Mouse (Mus musculus) midbrain, embryonic 16.5 days (tissue): ENCODE measurements around the gene Pou2f1. TPM values are rescaled to one million over a fixed set of nuclear protein-coding genes. Genes with fewer than 3 reads are reported as not detected.

Source experiments
- ATAC-seq: fragments of 200-750 bp; cut with Nextera tagmentation; 2 replicates; pipeline ENCODE4 v1.8.0; 2017; ENCODE audit warnings: moderate TSS enrichment
- H3K27ac ChIP-seq: fragments of 300-500 bp; sonication (generic); 2 replicates; pipeline ENCODE4 v1.5.1; 2014; ENCODE audit warnings: mild to moderate bottlenecking, low read length, mixed read lengths
- H3K27me3 ChIP-seq: fragments of 300-500 bp; sonication (generic); 2 replicates; pipeline ENCODE4 v1.6.1; 2014; ENCODE audit warnings: low read depth, low read length, mixed read lengths; ENCODE audit not compliant: control insufficient read depth, insufficient read depth
- H3K36me3 ChIP-seq: fragments of 300-500 bp; sonication (generic); 2 replicates; pipeline ENCODE4 v1.6.1; 2014; ENCODE audit warnings: mild to moderate bottlenecking, low read length, moderate library complexity, mixed read lengths; ENCODE audit not compliant: control insufficient read depth, insufficient read depth
- H3K4me1 ChIP-seq: fragments of 300-500 bp; sonication (generic); 2 replicates; pipeline ENCODE4 v1.6.1; 2014; ENCODE audit warnings: mild to moderate bottlenecking, low read length, mixed read lengths; ENCODE audit not compliant: control insufficient read depth, insufficient read depth
- H3K4me2 ChIP-seq: fragments of 300-500 bp; sonication (generic); 2 replicates; pipeline ENCODE4 v1.6.1; 2014; ENCODE audit warnings: mild to moderate bottlenecking, low read length, mixed read lengths
- H3K4me3 ChIP-seq: fragments of 300-500 bp; sonication (generic); 2 replicates; pipeline ENCODE4 v1.5.1; 2014; ENCODE audit warnings: low read depth, mild to moderate bottlenecking, low read length, moderate library complexity, mixed read lengths
- H3K9ac ChIP-seq: fragments of 300-500 bp; sonication (generic); 2 replicates; pipeline ENCODE4 v1.6.1; 2014; ENCODE audit warnings: low read depth, low read length, mixed read lengths
- H3K9me3 ChIP-seq: fragments of 300-500 bp; sonication (generic); replicated peaks from 2 replicates; pipeline ENCODE4 v1.6.1; 2014; ENCODE audit warnings: mild to moderate bottlenecking, low read length, mixed read lengths; ENCODE audit not compliant: control insufficient read depth, poor library complexity, severe bottlenecking
- WGBS: fragments of 180-500 bp; shearing (Covaris S2); extraction: QIAGEN DNeasy Blood & Tissue Kit; methylation state at CpG from one replicate; pipeline ENCODE4 v1.1.7; 2014; 5-methylcytosine and 5-hydroxymethylcytosine counted together
- polyA plus RNA-seq: library from polyadenylated mRNA; unstranded; fragments of >200 nt; fragmentation: Nextera tagmentation; extraction: Ambion mirVana; gene quantifications from 2 replicates; pipeline ENCODE4 v1.2.1, GENCODE M21; 2015

The Pou2f1 gene
- polyA plus RNA-seq, 1 experiment from 2014 or later = 26.5 TPM

DNA sequence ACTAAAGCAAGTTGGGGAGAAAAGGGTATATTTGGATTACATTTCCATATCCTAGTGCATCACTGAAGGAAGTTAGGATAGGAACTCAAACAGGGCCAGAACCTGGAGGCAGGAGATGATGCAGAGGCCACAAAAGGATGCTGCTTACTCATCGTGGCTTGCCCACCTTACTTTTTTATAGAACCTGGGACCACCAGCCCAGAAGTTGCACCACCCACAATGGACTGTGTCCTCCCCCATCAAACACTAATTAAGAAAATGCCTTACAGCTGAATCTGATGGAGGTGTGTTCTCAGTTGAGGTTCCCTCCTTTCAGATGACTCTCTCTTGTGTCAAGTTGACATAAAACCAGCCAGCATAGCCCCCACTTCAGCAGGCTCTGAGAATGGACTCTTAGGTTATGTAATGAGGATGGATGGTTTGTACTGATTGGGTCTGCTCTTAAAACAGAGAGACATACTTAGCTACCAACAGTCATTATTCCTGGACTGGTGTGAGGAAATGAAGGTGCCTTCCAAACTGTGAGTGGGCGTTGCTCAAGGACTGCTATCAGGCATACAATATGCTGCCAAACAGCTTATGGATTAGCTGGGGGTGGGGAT is 36.4 kb upstream of the Pou2f1 start:
- H3K36me3 ChIP-seq = no peaks in the 10 kb centered on the region
- no peaks in the 10 kb centered on the region for H3K9me3 ChIP-seq
- H3K4me1 ChIP-seq = peaks cover 2% of the 10 kb centered on the region; the same call in 1 of the 2 replicates
- no peak overlapping the region for H3K4me2 ChIP-seq
- H3K27me3 ChIP-seq = no peaks in the 10 kb centered on the region
- no peak for ATAC-seq
- H3K27ac ChIP-seq = no peak overlapping the region
- no peak overlapping the region for H3K4me3 ChIP-seq
- no peak overlapping the region for H3K9ac ChIP-seq
- WGBS = 89% methylated on average over 2 of the region's 2 CpGs

- Histone ChIP-seq H3K9me3 (no peaks in the 10 kb centered on the region), H3K9ac (no peak overlapping the region), H3K4me2 (no peak overlapping the region), H3K36me3 (no peaks in the 10 kb centered on the region), H3K27ac (no peak overlapping the region), H3K4me1 (no peaks in the 10 kb centered on the region), H3K27me3 (no peaks in the 10 kb centered on the region), H3K4me3 (no peak overlapping the region)
- ATAC-seq = no peak
- 11% methylated on average over 5 of the region's 5 CpGs for WGBS
Measured at GRCm38 (mm10) chr1:166035045-166035444, 32.6 kb upstream of the Pou2f1 start.

- Histone ChIP-seq H3K27ac (no peak overlapping the region), H3K9me3 (no peaks in the 10 kb centered on the region), H3K4me2 (no peak overlapping the region), H3K9ac (no peak overlapping the region), H3K36me3 (no peaks in the 10 kb centered on the region), H3K4me3 (no peak overlapping the region), H3K4me1 (no peaks in the 10 kb centered on the region), H3K27me3 (no peaks in the 10 kb centered on the region)
- 80% methylated on average over 7 of the region's 7 CpGs for WGBS
- ATAC-seq = no peak
Measured at GRCm38 (mm10) chr1:166031673-166032547, 29.4 kb upstream of the Pou2f1 start.

- H3K4me1 ChIP-seq = no peaks in the 10 kb centered on the region
- H3K36me3 ChIP-seq = no peaks in the 10 kb centered on the region
- no peak overlapping the region for H3K4me3 ChIP-seq
- no peak overlapping the region for H3K4me2 ChIP-seq
- H3K27me3 ChIP-seq = no peaks in the 10 kb centered on the region
- no peak for ATAC-seq
- H3K27ac ChIP-seq = no peak overlapping the region
- WGBS = 20% methylated on average over 4 of the region's 4 CpGs
- H3K9ac ChIP-seq = no peak overlapping the region
- H3K9me3 ChIP-seq = no peaks in the 10 kb centered on the region
Measured at GRCm38 (mm10) chr1:166023981-166024380, 21.5 kb upstream of the Pou2f1 start.

DNA sequence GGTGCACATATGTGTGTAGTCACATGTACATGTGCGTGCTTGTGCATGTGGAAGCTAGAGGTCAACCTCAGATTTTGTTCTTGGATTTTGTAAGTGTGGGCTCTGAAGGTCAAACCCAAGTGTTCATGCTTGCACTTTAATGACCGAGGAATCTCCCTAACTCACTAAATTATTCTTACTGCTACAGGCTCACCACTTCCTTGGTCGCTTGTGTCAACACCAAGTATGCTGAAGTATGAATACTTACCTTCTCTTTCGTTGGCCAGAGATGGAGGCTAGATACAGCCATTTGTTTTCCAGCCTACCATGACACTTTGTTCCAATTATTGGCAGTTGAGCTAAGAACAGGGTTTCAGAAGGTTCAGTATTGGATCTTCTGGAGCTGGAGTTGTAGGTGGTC is 14.7 kb upstream of the Pou2f1 start:
- H3K9ac ChIP-seq = no peak overlapping the region
- no peak overlapping the region for H3K27ac ChIP-seq
- H3K4me2 ChIP-seq = no peak overlapping the region
- H3K36me3 ChIP-seq = no peaks in the 10 kb centered on the region
- H3K9me3 ChIP-seq = no peaks in the 10 kb centered on the region
- H3K27me3 ChIP-seq = no peaks in the 10 kb centered on the region
- 90% methylated on average over 4 of the region's 4 CpGs for WGBS
- no peaks in the 10 kb centered on the region for H3K4me1 ChIP-seq
- no peak for ATAC-seq
- no peak overlapping the region for H3K4me3 ChIP-seq

GRCm38 (mm10) chr1:166016306-166016705 is 13.8 kb upstream of the Pou2f1 start:
- no peak for ATAC-seq
- H3K36me3 ChIP-seq = no peaks in the 10 kb centered on the region
- no peak overlapping the region for H3K27ac ChIP-seq
- H3K4me2 ChIP-seq = no peak overlapping the region
- no peak overlapping the region for H3K4me3 ChIP-seq
- H3K9ac ChIP-seq = no peak overlapping the region
- 71% methylated on average over 4 of the region's 4 CpGs for WGBS
- H3K27me3 ChIP-seq = no peaks in the 10 kb centered on the region
- no peaks in the 10 kb centered on the region for H3K4me1 ChIP-seq
- no peaks in the 10 kb centered on the region for H3K9me3 ChIP-seq

- H3K9ac ChIP-seq = no peak overlapping the region
- no peaks in the 10 kb centered on the region for H3K36me3 ChIP-seq
- no peak overlapping the region for H3K27ac ChIP-seq
- H3K4me2 ChIP-seq = no peak overlapping the region
- WGBS = 66% methylated on average over 5 of the region's 5 CpGs
- no peaks in the 10 kb centered on the region for H3K4me1 ChIP-seq
- no peaks in the 10 kb centered on the region for H3K27me3 ChIP-seq
- no peak overlapping the region for H3K4me3 ChIP-seq
- no peaks in the 10 kb centered on the region for H3K9me3 ChIP-seq
- no peak for ATAC-seq
Measured at GRCm38 (mm10) chr1:166014530-166014929, 12.1 kb upstream of the Pou2f1 start.

GRCm38 (mm10) chr1:166010106-166010505 is 7.6 kb upstream of the Pou2f1 start:
- no peak overlapping the region for H3K9ac ChIP-seq
- no peak overlapping the region for H3K4me3 ChIP-seq
- H3K9me3 ChIP-seq = no peaks in the 10 kb centered on the region
- 100% methylated on average over 1 of the region's 1 CpGs for WGBS
- H3K27me3 ChIP-seq = no peaks in the 10 kb centered on the region
- no peak overlapping the region for H3K4me2 ChIP-seq
- no peak for ATAC-seq
- H3K36me3 ChIP-seq = no peaks in the 10 kb centered on the region
- no peaks in the 10 kb centered on the region for H3K4me1 ChIP-seq
- no peak overlapping the region for H3K27ac ChIP-seq

GRCm38 (mm10) chr1:166008634-166009350 is 6.3 kb upstream of the Pou2f1 start:
- ATAC-seq = no peak
- Histone ChIP-seq H3K27ac (no peak overlapping the region), H3K4me2 (no peak overlapping the region), H3K27me3 (no peaks in the 10 kb centered on the region), H3K4me3 (no peak overlapping the region), H3K4me1 (no peaks in the 10 kb centered on the region), H3K9ac (no peak overlapping the region), H3K9me3 (no peaks in the 10 kb centered on the region), H3K36me3 (no peaks in the 10 kb centered on the region)
- 94% methylated on average over 5 of the region's 5 CpGs for WGBS
